Mouse (Mus musculus): ENCODE measurements around the gene Bex3.

The Bex3 gene

DNA sequence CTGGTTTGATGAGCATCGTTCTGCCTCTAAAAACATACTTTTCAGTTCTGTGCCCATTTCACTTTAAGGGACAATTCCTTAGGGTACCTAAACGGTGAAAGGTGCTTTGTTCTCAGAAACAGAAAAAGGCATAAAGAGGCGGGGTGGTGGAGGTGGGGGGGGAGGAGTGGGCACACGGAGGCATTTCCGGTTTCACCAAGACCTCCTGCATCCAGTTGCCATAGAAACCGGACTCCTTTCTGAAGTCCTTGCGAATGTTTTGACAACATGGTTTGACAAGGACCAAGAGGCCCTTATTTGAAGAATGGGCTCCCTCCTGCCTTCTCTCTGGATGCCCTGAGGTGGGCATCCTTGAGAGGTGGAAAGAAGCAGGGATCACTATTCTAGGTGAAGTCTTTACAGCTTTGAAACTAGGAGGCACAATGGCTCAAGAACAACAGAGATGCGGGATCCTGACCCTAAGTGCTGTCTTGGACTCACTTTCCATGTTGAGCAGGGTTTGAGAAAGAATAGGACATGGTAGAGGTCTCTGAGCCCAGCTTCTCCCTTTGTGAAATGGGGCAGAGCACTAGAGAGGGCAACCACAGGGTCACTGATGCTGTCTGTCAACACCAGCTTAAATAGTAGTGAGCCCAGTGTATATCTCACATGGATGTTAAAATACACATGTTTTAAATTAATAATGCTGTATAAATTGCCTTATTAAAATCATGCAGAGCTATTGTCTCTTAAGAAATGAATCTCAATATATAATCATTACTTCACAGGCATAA lies 43.9 kb downstream of the Bex3 start:
- no peak for DNase-seq (ENCODE audit: low spot score in 2 of 2)

DNA sequence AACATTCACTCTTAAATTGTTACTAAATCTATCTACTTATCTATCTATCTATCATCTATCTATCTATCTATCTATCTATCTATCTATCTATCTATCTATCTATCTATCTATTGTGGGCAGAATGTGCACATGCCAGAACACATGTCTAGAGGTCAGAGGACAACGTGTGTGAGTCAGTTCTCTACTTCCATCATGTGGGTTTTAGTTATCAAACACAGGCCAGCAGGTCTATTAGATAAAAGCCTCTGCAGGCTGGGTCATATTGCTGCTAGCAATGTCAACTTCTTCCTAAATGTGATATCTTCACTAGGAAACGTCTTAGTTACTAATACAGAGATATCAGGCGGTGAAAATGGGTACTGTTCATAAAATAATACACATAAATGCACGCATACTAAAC lies 49.9 kb downstream of the Bex3 start:
- DNase-seq (ENCODE audit: low spot score in 2 of 2), result no peak

Data from urinary bladder, postnatal 4 days (tissue).